Mouse (Mus musculus) heart, embryonic 16.5 days (tissue): ENCODE results near the gene Rps11. TPM values are rescaled to one million over a fixed set of nuclear protein-coding genes. Genes with fewer than 3 reads are reported as not detected.
"Not testable (repeated sequence)": the region's sequence is repeated elsewhere in the genome, so short reads cannot be mapped to it uniquely, and the experiment has no call there.

Source experiments
- ATAC-seq: fragments of 200-750 bp; cut with Nextera tagmentation; replicated peaks from 2 replicates; pipeline ENCODE4 v1.8.0; 2017; ENCODE audit warnings: moderate number of reproducible peaks; ENCODE audit not compliant: insufficient read depth, low FRiP score; ENCODE audit errors: extremely low read depth
- H3K27ac ChIP-seq: fragments of 300-500 bp; sonication (generic); 2 replicates; pipeline ENCODE4 v1.5.1; 2014; ENCODE audit warnings: mild to moderate bottlenecking, low read length, control low read depth, moderate library complexity
- H3K27me3 ChIP-seq: fragments of 300-500 bp; sonication (generic); 2 replicates; pipeline ENCODE4 v1.6.1; 2014; ENCODE audit warnings: low read length, mixed read lengths; ENCODE audit not compliant: control insufficient read depth, insufficient read depth
- H3K36me3 ChIP-seq: fragments of 300-500 bp; sonication (generic); 2 replicates; pipeline ENCODE4 v1.6.1; 2014; ENCODE audit not compliant: control insufficient read depth, insufficient read depth
- H3K4me1 ChIP-seq: fragments of 300-500 bp; sonication (generic); 2 replicates; pipeline ENCODE4 v1.6.1; 2014; ENCODE audit warnings: low read length, mixed read lengths; ENCODE audit not compliant: control insufficient read depth, insufficient read depth
- H3K4me2 ChIP-seq: fragments of 300-500 bp; sonication (generic); 2 replicates; pipeline ENCODE4 v1.6.1; 2014; ENCODE audit warnings: low read depth, mild to moderate bottlenecking, control low read depth, low read length
- H3K4me3 ChIP-seq: fragments of 300-500 bp; sonication (generic); 2 replicates; pipeline ENCODE4 v1.5.1; 2014; ENCODE audit warnings: mild to moderate bottlenecking, control low read depth, low read length
- H3K9ac ChIP-seq: fragments of 300-500 bp; sonication (generic); 2 replicates; pipeline ENCODE4 v1.6.1; 2014; ENCODE audit warnings: low read length, control low read depth
- H3K9me3 ChIP-seq: fragments of 300-500 bp; sonication (generic); replicated peaks from 2 replicates; pipeline ENCODE4 v1.6.1; 2016; ENCODE audit warnings: low read length; ENCODE audit not compliant: control insufficient read depth
- whole genome bisulfite sequencing: fragments of 180-500 bp; shearing (Covaris S2); extraction: QIAGEN DNeasy Blood & Tissue Kit; methylation state at CpG from one replicate; pipeline ENCODE4 v1.1.7; 2014; 5-methylcytosine and 5-hydroxymethylcytosine counted together
- polyA plus RNA-seq: library from polyadenylated mRNA; unstranded; fragments of >200 nt; fragmentation: Nextera tagmentation; extraction: Ambion mirVana; gene quantifications from 2 replicates; pipeline ENCODE4 v1.2.1, GENCODE M21; 2015

Gene Rps11
- 809 and 812 TPM in 2 replicates for polyA plus RNA-seq

GRCm38 (mm10) chr7:45124224-45125143 lies at the start of gene Rps11:
Gene Rps11, minus strand, starts transcription at chr7:45124439.
- Histone ChIP-seq H3K36me3 (peaks cover 51% of the 10 kb centered on the region), H3K9ac (peak within 1 kb of the TSS; percentile 98), H3K4me1 (peaks cover 46% of the 10 kb centered on the region), H3K27me3 (no peaks in the 10 kb centered on the region), H3K4me2 (peak within 1 kb of the TSS; percentile 93), H3K9me3 (no peaks in the 10 kb centered on the region), H3K4me3 (peak within 1 kb of the TSS; percentile 94), H3K27ac (peak within 1 kb of the TSS; percentile 91)
- WGBS, result 1% methylated on average over 59 of the region's 59 CpGs
- ATAC-seq, result peak; percentile 81

- Histone ChIP-seq H3K27me3 (peaks cover 68% of the 10 kb centered on the region), H3K9me3 (peaks cover 34% of the 10 kb centered on the region)
- ATAC-seq, H3K4me2 ChIP-seq, H3K9ac ChIP-seq, H3K4me3 ChIP-seq, H3K36me3 ChIP-seq, H3K27ac ChIP-seq, H3K4me1 ChIP-seq: not testable (repeated sequence)
- WGBS, result 53% methylated on average over 1 of the region's 1 CpGs
These were observed 49.5 kb upstream of the Rps11 start for GRCm38 (mm10) chr7:45173772-45174171.

GRCm38 (mm10) chr7:45172974-45173373 lies 48.7 kb upstream of the Rps11 start:
- Histone ChIP-seq H3K4me2 (no peak overlapping the region), H3K4me3 (no peak overlapping the region), H3K4me1 (peaks cover 6% of the 10 kb centered on the region), H3K27ac (no peak overlapping the region), H3K9me3 (peaks cover 34% of the 10 kb centered on the region), H3K9ac (no peak overlapping the region), H3K36me3 (no peaks in the 10 kb centered on the region), H3K27me3 (peaks cover 67% of the 10 kb centered on the region)
- 57% methylated on average over 7 of the region's 7 CpGs for WGBS
- ATAC-seq, result no peak

GRCm38 (mm10) chr7:45169495-45169894 lies 45.3 kb upstream of the Rps11 start:
- Histone ChIP-seq H3K4me2 (no peak overlapping the region), H3K9ac (no peak overlapping the region), H3K36me3 (no peaks in the 10 kb centered on the region), H3K27me3 (peaks cover 67% of the 10 kb centered on the region), H3K27ac (no peak overlapping the region), H3K4me3 (no peak overlapping the region), H3K9me3 (peaks cover 34% of the 10 kb centered on the region), H3K4me1 (peaks cover 3% of the 10 kb centered on the region; the same call in 1 of the 2 replicates)
- 90% methylated on average over 3 of the region's 3 CpGs for WGBS
- no peak for ATAC-seq

GRCm38 (mm10) chr7:45168656-45169055 lies 44.4 kb upstream of the Rps11 start:
- Histone ChIP-seq H3K4me3 (no peak overlapping the region), H3K4me1 (peaks cover 7% of the 10 kb centered on the region), H3K36me3 (no peaks in the 10 kb centered on the region), H3K9ac (no peak overlapping the region), H3K9me3 (peaks cover 34% of the 10 kb centered on the region), H3K4me2 (no peak overlapping the region), H3K27ac (no peak overlapping the region), H3K27me3 (peaks cover 71% of the 10 kb centered on the region)
- 6% methylated on average over 24 of the region's 24 CpGs for WGBS
- no peak for ATAC-seq

- 3% methylated on average over 19 of the region's 19 CpGs for WGBS
- Histone ChIP-seq H3K4me3 (no peak overlapping the region), H3K4me1 (peaks cover 8% of the 10 kb centered on the region)
These were observed 43.7 kb upstream of the Rps11 start for GRCm38 (mm10) chr7:45167761-45168445.

GRCm38 (mm10) chr7:45166950-45167401 lies 42.7 kb upstream of the Rps11 start:
- Histone ChIP-seq H3K9ac (no peak overlapping the region), H3K9me3 (peaks cover 30% of the 10 kb centered on the region), H3K27me3 (peaks cover 75% of the 10 kb centered on the region), H3K4me1 (peaks cover 8% of the 10 kb centered on the region), H3K27ac (no peak overlapping the region), H3K36me3 (no peaks in the 10 kb centered on the region), H3K4me3 (no peak overlapping the region), H3K4me2 (no peak overlapping the region)
- WGBS, result 27% methylated on average over 10 of the region's 10 CpGs
- no peak for ATAC-seq

More at GRCm38 (mm10) chr7:45167761-45168445, 43.7 kb upstream of the Rps11 start:
- H3K36me3 ChIP-seq, result no peaks in the 10 kb centered on the region
- no peak overlapping the region for H3K4me2 ChIP-seq
- no peak for ATAC-seq
- peaks cover 34% of the 10 kb centered on the region for H3K9me3 ChIP-seq
- no peak overlapping the region for H3K27ac ChIP-seq
- no peak overlapping the region for H3K9ac ChIP-seq
- H3K27me3 ChIP-seq, result peaks cover 78% of the 10 kb centered on the region

- ATAC-seq, result no peak
- Histone ChIP-seq H3K9me3 (peaks cover 20% of the 10 kb centered on the region), H3K4me3 (no peak overlapping the region)
These were observed 41.5 kb upstream of the Rps11 start for GRCm38 (mm10) chr7:45165701-45166100.

GRCm38 (mm10) chr7:45164833-45165232 lies 40.6 kb upstream of the Rps11 start:
- Histone ChIP-seq H3K27ac (no peak overlapping the region), H3K9me3 (peaks cover 11% of the 10 kb centered on the region), H3K4me3 (no peak overlapping the region), H3K4me1 (peaks cover 8% of the 10 kb centered on the region), H3K36me3 (no peaks in the 10 kb centered on the region), H3K4me2 (no peak overlapping the region), H3K27me3 (peaks cover 68% of the 10 kb centered on the region), H3K9ac (no peak overlapping the region)
- 36% methylated on average over 5 of the region's 5 CpGs for WGBS
- no peak for ATAC-seq

More at GRCm38 (mm10) chr7:45165701-45166100, 41.5 kb upstream of the Rps11 start:
- Histone ChIP-seq H3K4me2 (no peak overlapping the region), H3K27ac (no peak overlapping the region), H3K36me3 (no peaks in the 10 kb centered on the region), H3K9ac (no peak overlapping the region), H3K4me1 (peaks cover 8% of the 10 kb centered on the region), H3K27me3 (peaks cover 70% of the 10 kb centered on the region)
- 53% methylated on average over 11 of the region's 11 CpGs for WGBS
